Mouse (Mus musculus) limb, embryonic 14.5 days (tissue): ENCODE measurements around the gene Cend1. TPM values are rescaled to one million over a fixed set of nuclear protein-coding genes. Genes with fewer than 3 reads are reported as not detected.
A peak's percentile ranks its signal among the peaks of the same experiment; 100 is the strongest.

Source experiments
- ATAC-seq: fragments of 200-750 bp; cut with Nextera tagmentation; 2 replicates; pipeline ENCODE4 v1.8.0; 2017; ENCODE audit warnings: low read depth, moderate number of reproducible peaks, moderate TSS enrichment; ENCODE audit not compliant: low FRiP score
- DNase-seq: peaks from one replicate; pipeline ENCODE4 v3.0.0-alpha.2; 2015; ENCODE audit warnings: low spot score
- H3K27ac ChIP-seq: fragments of 300-500 bp; sonication (generic); replicated peaks from 2 replicates; pipeline ENCODE4 v1.5.1; 2014; ENCODE audit warnings: low read depth, mild to moderate bottlenecking, low read length, moderate library complexity, mixed read lengths
- H3K27me3 ChIP-seq: fragments of 300-500 bp; sonication (generic); 2 replicates; pipeline ENCODE4 v1.6.1; 2014; ENCODE audit warnings: low read length, mixed read lengths; ENCODE audit not compliant: control insufficient read depth, insufficient read depth
- H3K36me3 ChIP-seq: fragments of 300-500 bp; sonication (generic); 2 replicates; pipeline ENCODE4 v1.6.1; 2014; ENCODE audit warnings: mild to moderate bottlenecking, low read length, moderate library complexity, mixed read lengths; ENCODE audit not compliant: control insufficient read depth, insufficient read depth
- H3K4me1 ChIP-seq: fragments of 300-500 bp; sonication (generic); 2 replicates; pipeline ENCODE4 v1.6.1; 2014; ENCODE audit warnings: antibody characterized with exemption, low read length, mixed read lengths; ENCODE audit not compliant: control insufficient read depth, insufficient read depth
- H3K4me2 ChIP-seq: fragments of 300-500 bp; sonication (generic); replicated peaks from 2 replicates; pipeline ENCODE4 v1.6.1; 2014; ENCODE audit warnings: low read depth, mild to moderate bottlenecking, low read length, moderate library complexity; ENCODE audit not compliant: severe bottlenecking
- H3K4me3 ChIP-seq: fragments of 300-500 bp; sonication (generic); replicated peaks from 2 replicates; pipeline ENCODE4 v1.5.1; 2014; ENCODE audit warnings: low read length
- H3K9ac ChIP-seq: fragments of 300-500 bp; sonication (generic); 2 replicates; pipeline ENCODE4 v1.6.1; 2014; ENCODE audit warnings: mild to moderate bottlenecking, low read depth, low read length, moderate library complexity; ENCODE audit not compliant: severe bottlenecking
- H3K9me3 ChIP-seq: fragments of 300-500 bp; sonication (generic); 2 replicates; pipeline ENCODE4 v1.6.1; 2016; ENCODE audit warnings: low read length; ENCODE audit not compliant: control insufficient read depth
- POLR2A ChIP-seq: fragments of 200-500 bp; IDR thresholded peaks from 2 replicates; pipeline ENCODE4 v1.8.0; 2012; ENCODE audit warnings: inconsistent platforms, mild to moderate bottlenecking, moderate library complexity, borderline replicate concordance; ENCODE audit not compliant: insufficient read depth, insufficient read length; ENCODE audit errors: extremely low read depth
- WGBS: fragments of 180-500 bp; shearing (Covaris S2); extraction: QIAGEN DNeasy Blood & Tissue Kit; methylation state at CpG from one replicate; pipeline ENCODE4 v1.1.7; 2014; 5-methylcytosine and 5-hydroxymethylcytosine counted together
- polyA plus RNA-seq, 2 experiments: library from polyadenylated mRNA; depleted of rRNA in 1 of 2; stranded (reverse) in 1 of 2; unstranded in 1 of 2; fragments of >200 nt; fragmentation: Nextera tagmentation in 1 of 2; extraction: Ambion mirVana in 1 of 2; gene quantifications; 2 replicates each; pipeline versions ENCODE4 v1.2.1 to v1.2.3; 2012 to 2014

Cend1 gene
- polyA plus RNA-seq, 2 experiments = 0.66 to 1.8 TPM

- Histone ChIP-seq H3K9me3 (no peaks in the 10 kb centered on the region), H3K27ac (no peak overlapping the region), H3K36me3 (peaks cover 45% of the 10 kb centered on the region), H3K4me3 (peak overlapping the region; percentile 47), H3K9ac (peak overlapping the region; percentile 66), H3K4me2 (peak overlapping the region; percentile 83), H3K27me3 (no peaks in the 10 kb centered on the region), H3K4me1 (peaks cover 26% of the 10 kb centered on the region)
- ATAC-seq = 0 out of 2 replicates have a peak, but pooled peaks have one; percentile 20
- WGBS = 3% methylated on average over 17 of the region's 17 CpGs
- DNase-seq = no peak
- no peak for TF ChIP-seq POLR2A
These were observed 6.0 kb upstream of the Cend1 start for GRCm38 (mm10) chr7:141435129-141435855.

- H3K27ac ChIP-seq = no peak overlapping the region
- peaks cover 26% of the 10 kb centered on the region for H3K4me1 ChIP-seq
- 9% methylated on average over 7 of the region's 8 CpGs for WGBS
These were observed 5.2 kb upstream of the Cend1 start for GRCm38 (mm10) chr7:141434464-141434863.

GRCm38 (mm10) chr7:141433517-141434400, 4.5 kb upstream of the Cend1 start:
- 68% methylated on average over 15 of the region's 15 CpGs for WGBS
- peak overlapping the region; percentile 66 for H3K9ac ChIP-seq
- no peaks in the 10 kb centered on the region for H3K9me3 ChIP-seq
- peak overlapping the region; percentile 83 for H3K4me2 ChIP-seq
- DNase-seq (no peak), ATAC-seq (no peak)
- TF ChIP-seq POLR2A = no peak
- H3K36me3 ChIP-seq = peaks cover 39% of the 10 kb centered on the region
- no peaks in the 10 kb centered on the region for H3K27me3 ChIP-seq
- H3K27ac ChIP-seq = no peak overlapping the region
- peaks cover 32% of the 10 kb centered on the region for H3K4me1 ChIP-seq
- peak overlapping the region; percentile 47 for H3K4me3 ChIP-seq

More at GRCm38 (mm10) chr7:141434464-141434863, 5.2 kb upstream of the Cend1 start:
- ATAC-seq (no peak), DNase-seq (peak; percentile 63)
- Histone ChIP-seq H3K4me3 (peak overlapping the region; percentile 47), H3K27me3 (no peaks in the 10 kb centered on the region), H3K9ac (peak overlapping the region; percentile 66), H3K9me3 (no peaks in the 10 kb centered on the region), H3K4me2 (peak overlapping the region; percentile 83), H3K36me3 (peaks cover 40% of the 10 kb centered on the region)
- TF ChIP-seq POLR2A = no peak

GRCm38 (mm10) chr7:141432741-141433516, 3.6 kb upstream of the Cend1 start:
- Histone ChIP-seq H3K27ac (no peak overlapping the region), H3K36me3 (peaks cover 39% of the 10 kb centered on the region), H3K4me3 (no peak overlapping the region), H3K4me1 (peaks cover 32% of the 10 kb centered on the region), H3K27me3 (no peaks in the 10 kb centered on the region), H3K9me3 (no peaks in the 10 kb centered on the region), H3K4me2 (no peak overlapping the region), H3K9ac (no peak overlapping the region)
- 93% methylated on average over 6 of the region's 6 CpGs for WGBS
- DNase-seq (no peak), ATAC-seq (no peak)
- TF ChIP-seq POLR2A = no peak

GRCm38 (mm10) chr7:141432186-141432611, 2.9 kb upstream of the Cend1 start:
- ATAC-seq = no peak
- Histone ChIP-seq H3K27me3 (no peaks in the 10 kb centered on the region), H3K4me1 (peaks cover 32% of the 10 kb centered on the region), H3K4me3 (no peak overlapping the region), H3K9ac (no peak overlapping the region), H3K9me3 (no peaks in the 10 kb centered on the region), H3K36me3 (peaks cover 39% of the 10 kb centered on the region), H3K27ac (no peak overlapping the region), H3K4me2 (no peak overlapping the region)
- WGBS = 70% methylated on average over 8 of the region's 8 CpGs
- DNase-seq = no peak
- TF ChIP-seq POLR2A = no peak
